Mouse (Mus musculus) liver, adult (tissue): ENCODE results near the gene Wnt6.

Experiments
- GATA4 ChIP-seq: IDR thresholded peaks from 2 replicates; pipeline ENCODE4 v1.6.1; 2014; ENCODE audit warnings: mild to moderate bottlenecking, low read length; ENCODE audit not compliant: insufficient replicate concordance

Wnt6 gene

GRCm38 (mm10) chr1:74763081-74763480, 8.6 kb upstream of the Wnt6 start:
- TF ChIP-seq GATA4: no peak

- TF ChIP-seq GATA4: no peak
These were observed 795 bp upstream of the Wnt6 start for GRCm38 (mm10) chr1:74770727-74771466.

GRCm38 (mm10) chr1:74771467-74771844, 236 bp upstream of the Wnt6 start:
- TF ChIP-seq GATA4: no peak

GRCm38 (mm10) chr1:74771931-74772620, 384 bp downstream of the Wnt6 start:
- no peak for TF ChIP-seq GATA4

GRCm38 (mm10) chr1:74773136-74773535, 1.4 kb downstream of the Wnt6 start:
- no peak for TF ChIP-seq GATA4

- no peak for TF ChIP-seq GATA4
These were observed 2.4 kb downstream of the Wnt6 start for GRCm38 (mm10) chr1:74774062-74774461.

GRCm38 (mm10) chr1:74775816-74776215, 4.1 kb downstream of the Wnt6 start:
- no peak for TF ChIP-seq GATA4

GRCm38 (mm10) chr1:74778934-74779486, 7.3 kb downstream of the Wnt6 start:
- TF ChIP-seq GATA4: no peak

- TF ChIP-seq GATA4: no peak
These were observed 10.4 kb downstream of the Wnt6 start for GRCm38 (mm10) chr1:74782045-74782444.

- no peak for TF ChIP-seq GATA4
These were observed 11.9 kb downstream of the Wnt6 start for GRCm38 (mm10) chr1:74783554-74783953.

GRCm38 (mm10) chr1:74784041-74784759, 12.5 kb downstream of the Wnt6 start:
- TF ChIP-seq GATA4: no peak

GRCm38 (mm10) chr1:74787846-74788245, 16.2 kb downstream of the Wnt6 start:
- no peak for TF ChIP-seq GATA4

- TF ChIP-seq GATA4: no peak
These were observed 17.0 kb downstream of the Wnt6 start for GRCm38 (mm10) chr1:74788603-74789176.

GRCm38 (mm10) chr1:74790095-74790494, 18.4 kb downstream of the Wnt6 start:
- no peak for TF ChIP-seq GATA4

GRCm38 (mm10) chr1:74791249-74791648, 19.6 kb downstream of the Wnt6 start, which contains the start of gene Wnt10a:
Gene Wnt10a (plus strand): TSS chr1:74791516.
- TF ChIP-seq GATA4: no peak
